Mouse (Mus musculus) inflammation-experienced regulatory T-cells (primary cell): ENCODE data around the gene Rtn1. TPM values are rescaled to one million over a fixed set of nuclear protein-coding genes. Genes with fewer than 3 reads are reported as not detected.

ENCODE experiments used
- polyA plus RNA-seq, 2 experiments: library from polyadenylated mRNA; unstranded; fragments of 100-300 nt; shearing (Covaris generic); gene quantifications; one replicate each; pipeline ENCODE4 v1.2.1; 2017

Gene Rtn1
- polyA plus RNA-seq: under 1 TPM; 0.47 to 0.73 TPM

GRCm38 (mm10) chr12:72408954-72409353 lies at the start of gene Rtn1:
Gene Rtn1 (minus strand): TSS chr12:72409054.

GRCm38 (mm10) chr12:72441839-72442576 lies 33.2 kb upstream of the Rtn1 start, which contains the start of gene Lrrc9:
Gene Lrrc9 (plus strand): TSS chr12:72441866.

GRCm38 (mm10) chr12:72184929-72185328 lies 223.9 kb downstream of the Rtn1 start, which contains the start of gene Ccdc175:
Gene Ccdc175 (minus strand): TSS chr12:72185029.

Other genes starting within 250 kb of the Rtn1 start
- under 1 TPM; 0.10 to 0.15 TPM for gene Ccdc175, start 224.0 kb downstream of the Rtn1 start, polyA plus RNA-seq
- 1 to 10 TPM in 1 of 2 experiments, not detected in 1; 1.4 TPM for gene Lrrc9, start 32.8 kb upstream of the Rtn1 start, polyA plus RNA-seq
- 1 to 10 TPM; 4.6 to 6.1 TPM for gene Pcnx4, start 127.3 kb upstream of the Rtn1 start, polyA plus RNA-seq
- gene Gm4756, start 240.6 kb upstream of the Rtn1 start, polyA plus RNA-seq: 1 to 10 TPM in 1 of 2 experiments, not detected in 1; 2.7 TPM